Mouse (Mus musculus) kidney, adult 2 months (tissue): ENCODE measurements at regions not wholly inside any gene's neighbourhood (a gene's known extent, or its start where the extent isn't known, plus 50 kb on each side); places are given as distances from the start of the nearest gene placed in this dataset.

Experiments used
- DNase-seq: peaks from one replicate; pipeline ENCODE4 v3.0.0; 2021
- H3K27ac ChIP-seq: fragments of 200-500 bp; 2 replicates; pipeline ENCODE4 v1.5.1; 2012; ENCODE audit warnings: low read depth, low read length, control low read depth, inconsistent platforms; ENCODE audit not compliant: insufficient read depth
- H3K27me3 ChIP-seq: fragments of 200-500 bp; replicated peaks from 2 replicates; pipeline ENCODE4 v1.6.1; 2012; ENCODE audit warnings: mild to moderate bottlenecking, moderate library complexity, low read length, inconsistent platforms; ENCODE audit not compliant: control insufficient read depth, insufficient read depth
- H3K36me3 ChIP-seq: fragments of 200-500 bp; 2 replicates; pipeline ENCODE4 v1.6.1; 2012; ENCODE audit warnings: mild to moderate bottlenecking, moderate library complexity, low read length, inconsistent platforms; ENCODE audit not compliant: control insufficient read depth, insufficient read depth
- H3K4me1 ChIP-seq: fragments of 200-500 bp; 2 replicates; pipeline ENCODE4 v1.6.1; 2011; ENCODE audit warnings: low read length; ENCODE audit not compliant: control insufficient read depth, insufficient read depth
- H3K4me3 ChIP-seq: fragments of 200-500 bp; 2 replicates; pipeline ENCODE4 v1.5.1; 2011; ENCODE audit warnings: mild to moderate bottlenecking, low read depth, low read length, control low read depth; ENCODE audit not compliant: insufficient read depth
- CTCF ChIP-seq: fragments of 200-500 bp; conservative IDR thresholded peaks from 2 replicates; pipeline ENCODE4 v1.5.1; 2011; ENCODE audit warnings: low read depth, mild to moderate bottlenecking, control low read depth, low read length, moderate library complexity, mixed read lengths; ENCODE audit not compliant: insufficient read depth, insufficient read length
- POLR2A ChIP-seq: fragments of 200-500 bp; IDR thresholded peaks from one replicate; pipeline ENCODE4 v1.6.1; 2011; ENCODE audit warnings: low read depth, low read length, control low read depth
- WGBS: fragments of 180-500 bp; shearing (Covaris S2); methylation state at CpG from one replicate; pipeline ENCODE4 v1.1.7; 2018; 5-methylcytosine and 5-hydroxymethylcytosine counted together

DNA sequence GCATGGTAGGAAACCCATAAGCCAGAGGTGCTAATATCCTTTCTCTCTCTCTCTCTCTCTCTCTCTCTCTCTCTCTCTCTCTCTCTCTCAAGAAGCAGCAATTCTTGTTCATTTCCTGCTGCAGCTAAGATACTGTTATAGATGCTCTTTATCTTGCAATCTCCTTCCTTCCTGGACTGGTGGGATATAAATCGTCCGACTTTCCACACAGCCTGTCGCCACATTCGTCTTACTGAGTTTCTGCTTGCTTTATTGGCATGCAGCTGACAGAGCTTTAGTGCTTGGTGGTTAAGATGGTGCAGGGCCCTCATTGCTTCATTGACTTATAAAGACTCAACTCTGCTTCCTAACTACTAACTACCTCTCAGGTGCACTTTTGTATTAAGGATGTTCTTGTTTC is 165.6 kb downstream of the Kdr start:
- no peak for DNase-seq
- H3K36me3 ChIP-seq, result no peaks in the 10 kb centered on the region
- H3K27ac ChIP-seq, result no peak overlapping the region
- no peaks in the 10 kb centered on the region for H3K4me1 ChIP-seq
- H3K4me3 ChIP-seq, result no peak overlapping the region
- H3K27me3 ChIP-seq, result no peaks in the 10 kb centered on the region
- TF ChIP-seq POLR2A (no peak), CTCF (no peak)
- 35% methylated on average over 4 of the region's 4 CpGs for WGBS

DNA sequence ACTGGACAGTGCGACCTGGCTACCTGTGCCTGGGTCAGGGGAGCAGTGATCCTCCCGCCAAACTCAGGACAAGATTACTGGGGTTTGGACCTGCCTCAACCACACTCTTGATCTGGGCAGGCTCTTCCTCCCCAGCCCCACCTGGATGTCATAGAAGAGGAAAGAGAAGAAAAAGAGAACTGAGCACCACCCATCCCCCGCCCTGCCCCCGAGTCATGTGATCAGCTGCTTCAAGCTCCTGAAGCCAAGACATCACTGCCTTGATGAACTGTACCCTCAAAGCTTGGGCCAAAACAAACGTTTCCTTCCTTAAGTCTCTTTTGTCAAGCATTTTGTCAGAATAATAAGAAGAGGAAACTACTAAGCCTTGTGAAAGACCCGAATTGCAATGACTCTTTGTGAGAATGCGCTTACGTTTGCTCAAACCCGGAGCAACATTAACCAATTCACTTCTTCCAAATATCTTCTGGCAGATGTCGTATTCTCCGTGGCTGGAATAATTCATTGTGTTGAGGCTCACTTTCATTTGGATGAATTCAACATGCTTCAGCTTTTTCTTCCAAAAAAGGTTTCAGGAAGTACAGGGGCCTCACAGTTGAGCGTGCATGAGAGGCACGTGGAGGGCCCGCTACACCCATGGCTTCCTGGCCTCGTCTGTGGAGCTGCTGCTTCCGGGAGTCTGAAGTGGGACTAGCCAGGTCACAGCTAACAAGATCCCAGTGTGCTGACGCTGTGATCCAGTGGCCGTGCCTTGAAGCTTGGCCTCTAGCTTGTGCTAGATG is 169.5 kb downstream of the Kdr start:
- Histone ChIP-seq H3K27ac (no peak overlapping the region), H3K4me3 (no peak overlapping the region), H3K36me3 (no peaks in the 10 kb centered on the region), H3K27me3 (no peaks in the 10 kb centered on the region), H3K4me1 (no peaks in the 10 kb centered on the region)
- 68% methylated on average over 18 of the region's 18 CpGs for WGBS
- peak; percentile 7 for DNase-seq
- no peak for TF ChIP-seq CTCF
- TF ChIP-seq POLR2A, result no peak

DNA sequence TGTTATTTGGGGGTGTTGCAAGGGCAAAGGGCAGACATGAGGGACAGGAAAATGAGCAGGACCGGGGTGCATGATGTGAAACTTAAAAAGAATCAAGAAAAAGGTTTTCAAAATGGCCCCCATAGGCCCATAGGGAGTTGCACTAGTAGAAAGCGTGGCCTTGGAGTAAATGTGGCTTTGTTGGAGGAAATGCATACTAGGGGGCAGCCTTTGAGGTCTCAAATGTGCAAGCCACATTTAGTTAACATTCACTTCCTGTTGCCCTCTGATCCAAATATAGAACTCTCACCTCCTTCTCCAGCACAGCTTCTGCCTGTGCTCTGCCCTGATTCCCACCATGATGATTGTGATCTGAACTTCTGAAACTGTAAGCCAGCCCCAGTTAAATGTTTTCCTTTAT is 173.2 kb downstream of the Kdr start:
- Histone ChIP-seq H3K27me3 (no peaks in the 10 kb centered on the region), H3K4me3 (no peak overlapping the region), H3K4me1 (no peaks in the 10 kb centered on the region), H3K27ac (no peak overlapping the region), H3K36me3 (no peaks in the 10 kb centered on the region)
- WGBS, result 95% methylated on average over 2 of the region's 2 CpGs
- TF ChIP-seq POLR2A, result no peak
- TF ChIP-seq CTCF, result no peak
- DNase-seq, result no peak

DNA sequence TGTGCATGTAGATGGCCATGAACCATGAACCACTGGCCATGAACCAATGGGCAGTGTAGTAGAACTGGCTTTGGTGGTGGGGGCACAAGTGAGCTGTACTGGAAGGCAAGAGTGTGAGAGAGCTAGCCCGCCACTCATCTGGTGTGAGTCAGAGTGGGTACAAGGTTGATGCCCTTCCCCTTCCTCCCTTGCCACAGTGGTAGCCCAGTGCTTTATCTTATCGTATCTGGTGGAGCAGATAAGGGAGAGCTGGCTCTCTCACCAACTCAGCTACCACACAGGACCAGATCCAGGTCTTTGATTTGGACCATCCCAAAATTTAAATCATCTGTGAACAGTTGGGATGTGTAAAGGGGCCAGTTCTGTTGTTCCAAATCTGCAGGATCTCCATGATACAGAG is 173.9 kb downstream of the Kdr start:
- H3K36me3 ChIP-seq, result no peaks in the 10 kb centered on the region
- H3K27me3 ChIP-seq, result no peaks in the 10 kb centered on the region
- WGBS, result 93% methylated on average over 2 of the region's 2 CpGs
- no peak overlapping the region for H3K4me3 ChIP-seq
- H3K4me1 ChIP-seq, result no peaks in the 10 kb centered on the region
- TF ChIP-seq CTCF (no peak), POLR2A (no peak)
- DNase-seq, result no peak
- no peak overlapping the region for H3K27ac ChIP-seq

DNA sequence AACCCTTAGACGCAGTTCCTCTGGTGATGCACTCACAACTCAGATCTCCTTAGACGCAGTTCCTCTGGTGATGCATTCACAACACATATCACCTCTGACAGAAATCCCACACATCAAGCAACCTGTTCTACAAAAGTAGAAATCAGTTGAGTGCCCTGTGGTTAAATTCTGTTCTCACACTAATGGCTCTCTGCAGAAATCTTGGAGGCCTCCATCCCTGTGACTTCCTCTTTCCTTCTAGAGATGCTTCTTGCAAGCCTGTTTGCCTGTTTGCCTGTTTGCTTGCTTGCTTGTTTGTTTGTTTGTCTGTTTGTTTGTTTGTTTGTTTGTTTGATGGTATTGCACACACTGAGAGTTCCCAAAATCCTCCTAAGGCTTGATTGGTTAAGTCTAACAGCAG is 175.2 kb downstream of the Kdr start:
- TF ChIP-seq CTCF (no peak), POLR2A (no peak)
- no peak for DNase-seq
- Histone ChIP-seq H3K36me3 (no peaks in the 10 kb centered on the region), H3K27me3 (no peaks in the 10 kb centered on the region), H3K4me3 (no peak overlapping the region), H3K27ac (no peak overlapping the region), H3K4me1 (no peaks in the 10 kb centered on the region)
- WGBS, result 95% methylated on average over 2 of the region's 2 CpGs

DNA sequence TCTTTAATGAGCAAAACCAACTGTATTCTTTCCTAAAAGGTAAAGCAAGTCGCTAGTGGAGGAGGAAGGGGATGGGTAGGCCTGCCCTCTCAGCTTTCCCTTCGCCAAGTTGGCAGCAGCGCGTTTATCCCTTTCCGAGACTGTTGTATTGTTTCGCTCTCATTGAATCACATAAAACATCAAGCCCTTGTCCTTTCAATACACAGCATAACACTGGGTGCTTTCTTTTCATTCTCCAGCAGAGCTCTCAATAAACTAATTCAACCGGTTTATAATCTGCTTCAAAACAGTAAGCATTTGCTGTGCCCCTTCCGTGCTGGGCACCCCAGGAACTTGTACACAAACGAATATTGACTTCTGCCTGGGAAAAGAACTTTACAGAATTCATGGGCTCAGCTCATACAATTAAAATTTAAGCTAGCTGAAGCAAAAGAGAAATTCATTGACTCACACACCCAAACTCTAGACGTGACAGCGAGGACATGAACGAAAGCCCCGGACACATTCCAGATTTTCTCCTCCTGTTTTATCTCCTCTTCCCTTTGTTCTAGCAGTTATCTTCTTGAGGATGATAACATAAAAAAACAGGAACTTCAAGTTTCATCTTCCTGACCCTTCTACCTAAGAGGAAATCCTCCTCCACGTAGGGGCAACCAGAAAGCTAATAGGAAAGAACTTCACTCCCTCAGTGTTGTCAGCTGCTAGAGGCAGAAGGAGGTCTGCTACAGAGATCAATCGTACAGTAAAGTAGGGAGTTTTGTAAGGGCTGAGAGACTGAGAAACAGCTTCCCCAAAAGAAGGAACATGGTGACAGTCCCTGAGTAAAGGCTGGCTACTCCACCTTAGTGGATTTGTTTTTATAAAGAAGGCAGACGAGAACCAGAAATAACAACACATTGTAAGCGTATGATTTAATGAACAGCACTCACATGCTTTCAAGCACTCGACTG is 177.9 kb downstream of the Kdr start:
- 65% methylated on average over 18 of the region's 18 CpGs for WGBS
- TF ChIP-seq POLR2A (no peak), CTCF (no peak)
- no peaks in the 10 kb centered on the region for H3K27me3 ChIP-seq
- no peaks in the 10 kb centered on the region for H3K36me3 ChIP-seq
- no peak overlapping the region for H3K27ac ChIP-seq
- H3K4me3 ChIP-seq, result no peak overlapping the region
- no peaks in the 10 kb centered on the region for H3K4me1 ChIP-seq
- DNase-seq, result no peak

DNA sequence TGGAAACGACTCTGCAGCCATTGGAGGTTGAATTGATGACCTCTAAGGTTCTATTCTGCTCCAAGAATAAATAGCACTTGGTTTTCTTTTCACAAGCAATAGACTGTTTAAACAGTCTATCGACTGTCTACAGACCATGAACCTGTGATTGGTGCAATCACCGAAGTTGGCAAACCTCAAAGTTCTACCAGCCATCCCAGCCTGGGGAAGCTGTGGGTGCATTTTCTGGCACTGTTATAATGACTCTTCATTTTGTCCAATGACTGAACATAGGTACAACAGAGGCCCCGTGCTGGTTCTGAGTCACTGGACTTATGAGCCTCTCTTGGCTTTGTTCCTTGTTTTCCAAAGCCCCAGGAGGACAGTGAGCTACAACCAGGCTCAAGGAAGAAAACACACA is 178.6 kb downstream of the Kdr start:
- no peaks in the 10 kb centered on the region for H3K27me3 ChIP-seq
- 66% methylated on average over 4 of the region's 4 CpGs for WGBS
- DNase-seq, result no peak
- H3K4me3 ChIP-seq, result no peak overlapping the region
- TF ChIP-seq POLR2A (no peak), CTCF (no peak)
- H3K36me3 ChIP-seq, result no peaks in the 10 kb centered on the region
- no peaks in the 10 kb centered on the region for H3K4me1 ChIP-seq
- H3K27ac ChIP-seq, result no peak overlapping the region
